Comparison of ENCODE assay signal across 9 mouse cellular contexts in the genomic region with DNA sequence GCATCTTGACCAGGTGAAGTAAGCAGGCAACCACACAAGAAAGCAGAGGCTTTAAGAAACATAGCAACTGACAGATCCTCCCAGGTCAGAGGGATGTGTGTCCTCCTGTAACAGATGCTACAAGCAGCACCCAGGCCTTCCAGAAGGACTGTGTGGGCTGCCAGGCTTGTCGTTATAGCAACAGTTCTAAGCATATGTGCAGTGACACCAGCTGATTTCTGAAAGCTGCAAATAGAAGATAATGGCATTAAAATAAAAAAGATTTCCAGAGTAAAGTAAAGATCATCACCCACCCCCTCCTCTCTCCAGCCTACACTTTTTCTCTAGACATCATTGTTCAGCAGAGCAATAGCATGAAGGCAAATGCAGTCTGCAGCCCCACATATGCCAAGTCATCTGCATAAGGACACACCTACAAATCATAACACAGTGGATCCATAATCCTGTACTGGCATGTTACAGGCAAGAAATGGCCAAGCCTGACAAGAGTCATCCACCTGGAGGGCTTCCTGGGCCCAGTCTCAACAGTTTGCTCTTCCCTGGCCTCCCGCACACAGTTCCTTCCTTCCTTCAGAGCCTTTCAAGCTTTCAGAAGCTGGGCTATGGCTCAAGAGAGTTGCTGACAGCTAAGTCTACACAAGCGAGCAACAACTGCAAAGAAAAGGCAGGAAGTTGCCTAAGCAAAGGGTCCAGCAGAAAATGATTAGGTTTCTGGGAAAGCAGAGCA.
DNase-seq lines count a peak whose midpoint lies in the region; ATAC-seq and TF ChIP-seq lines count a peak whose summit lies in the region.
"Had no signal": no experiment of that assay in that cellular context is flagged by ENCODE, and none has a peak within 500 bp of the region (broad histone marks: within the 10 kb centered on the region; RNA-seq: fewer than 3 reads in every experiment).

No protein-coding gene starts in this region.

- no peak for DNase-seq in liver, embryonic 13.5 days
- DNase-seq in cerebellum, postnatal 25 days = peak; percentile 61
- DNase-seq in kidney, postnatal 36 days = no peak
- DNase-seq in kidney, postnatal 4 days = no peak
- no peak for DNase-seq in adrenal gland, adult (ENCODE audit: inconsistent age in 2 of 2, low spot score in 1 of 2)

- H3K9ac ChIP-seq in liver, embryonic 13.5 days = no peak overlapping the region
- no peak overlapping the region for H3K9ac ChIP-seq in liver, embryonic 12.5 days
- H3K9ac ChIP-seq in intestine, postnatal 0 days (ENCODE audit: low read depth, low read length) = no peak overlapping the region

- no peaks in the 10 kb centered on the region for H3K9me3 ChIP-seq in liver, embryonic 13.5 days (replicated peaks)
- H3K9me3 ChIP-seq in liver, embryonic 12.5 days (replicated peaks) = no peaks in the 10 kb centered on the region
- H3K9me3 ChIP-seq in intestine, postnatal 0 days (ENCODE audit: control insufficient read depth) = no peaks in the 10 kb centered on the region

- H3K27me3 ChIP-seq in liver, embryonic 13.5 days = no peaks in the 10 kb centered on the region
- no peaks in the 10 kb centered on the region for H3K27me3 ChIP-seq in liver, embryonic 12.5 days (replicated peaks)
- H3K27me3 ChIP-seq in intestine, postnatal 0 days (replicated peaks; ENCODE audit: control insufficient read depth, insufficient read depth, low read length) = no peaks in the 10 kb centered on the region

- no peak overlapping the region for H3K4me2 ChIP-seq in liver, embryonic 13.5 days
- no peak overlapping the region for H3K4me2 ChIP-seq in liver, embryonic 12.5 days
- no peak overlapping the region for H3K4me2 ChIP-seq in intestine, postnatal 0 days (replicated peaks; ENCODE audit: low read depth)

- WGBS in liver, embryonic 13.5 days (ENCODE audit: insufficient replicate concordance) = 41% methylated on average over 3 of the region's 3 CpGs
- 49% methylated on average over 3 of the region's 3 CpGs for WGBS in liver, embryonic 12.5 days (ENCODE audit: insufficient replicate concordance)
- 62% methylated on average over 3 of the region's 3 CpGs for WGBS in intestine, postnatal 0 days

- peak; percentile 15; the same call in 1 of the 2 replicates for ATAC-seq in liver, embryonic 13.5 days (ENCODE audit: low read depth)
- no peak for ATAC-seq in liver, embryonic 12.5 days
- no peak for ATAC-seq in intestine, postnatal 0 days
- peak; percentile 59 for ATAC-seq in megakaryocyte-erythroid progenitor cell, adult 5-6 weeks (replicated peaks; ENCODE audit: low FRiP score, low TSS enrichment, poor library complexity, severe bottlenecking)

- peaks cover 4% of the 10 kb centered on the region; the same call in 1 of the 2 replicates for H3K36me3 ChIP-seq in liver, embryonic 13.5 days
- H3K36me3 ChIP-seq in liver, embryonic 12.5 days = peaks cover 25% of the 10 kb centered on the region
- no peaks in the 10 kb centered on the region; the same call in 1 of the 2 replicates for H3K36me3 ChIP-seq in intestine, postnatal 0 days (ENCODE audit: control insufficient read depth, insufficient read depth)

- H3K4me1 ChIP-seq in liver, embryonic 13.5 days (replicated peaks) = peaks cover 62% of the 10 kb centered on the region
- peaks cover 85% of the 10 kb centered on the region for H3K4me1 ChIP-seq in liver, embryonic 12.5 days
- peaks cover 10% of the 10 kb centered on the region; the same call in 1 of the 2 replicates for H3K4me1 ChIP-seq in intestine, postnatal 0 days (replicated peaks; ENCODE audit: control insufficient read depth, insufficient read depth, low read length)

- no peak for TF ChIP-seq CTCF in intestine, postnatal 0 days (IDR thresholded peaks at IDR 0.05; ENCODE audit: low read depth)

- H3K27ac ChIP-seq in liver, embryonic 13.5 days = no peak overlapping the region
- no peak overlapping the region for H3K27ac ChIP-seq in liver, embryonic 12.5 days
- 0 out of 2 replicates have a peak overlapping the region, but pooled peaks have one; percentile 9 for H3K27ac ChIP-seq in intestine, postnatal 0 days (ENCODE audit: low read depth, low read length)
- H3K27ac ChIP-seq: kidney, postnatal 0 days had no signal

- no peak overlapping the region for H3K4me3 ChIP-seq in liver, embryonic 13.5 days (replicated peaks)
- no peak overlapping the region for H3K4me3 ChIP-seq in liver, embryonic 12.5 days
- no peak overlapping the region for H3K4me3 ChIP-seq in intestine, postnatal 0 days (ENCODE audit: low read depth, low read length)

Comparison
In these comparisons a context has a peak if more than half of its experiments do, and no peak if none do; other contexts are left out.
1. ATAC-seq: peak in liver, embryonic 13.5 days (single experiment) and megakaryocyte-erythroid progenitor cell, adult 5-6 weeks (single experiment); none in liver, embryonic 12.5 days (single experiment) and intestine, postnatal 0 days (single experiment).
2. DNase-seq: peak in cerebellum, postnatal 25 days (2 of 2); none in liver, embryonic 13.5 days (single experiment), kidney, postnatal 36 days (0 of 2), kidney, postnatal 4 days (0 of 2) and adrenal gland, adult (0 of 2).